Mouse (Mus musculus) kidney, embryonic 16.5 days (tissue): Measurements from ENCODE around the gene Gm20498. TPM values are rescaled to one million over a fixed set of nuclear protein-coding genes. Genes with fewer than 3 reads are reported as not detected.
"Not testable (repeated sequence)": the region's sequence is repeated elsewhere in the genome, so short reads cannot be mapped to it uniquely, and the experiment has no call there.

Source experiments
- ATAC-seq: fragments of 200-750 bp; cut with Nextera tagmentation; 2 replicates; pipeline ENCODE4 v1.8.0; 2017; ENCODE audit warnings: moderate TSS enrichment; ENCODE audit not compliant: low FRiP score, low TSS enrichment
- H3K27ac ChIP-seq: fragments of 300-500 bp; sonication (generic); 2 replicates; pipeline ENCODE4 v1.5.1; 2014; ENCODE audit warnings: low read length
- H3K27me3 ChIP-seq: fragments of 300-500 bp; sonication (generic); 2 replicates; pipeline ENCODE4 v1.6.1; 2014; ENCODE audit warnings: low read length, control low read depth, mixed read lengths; ENCODE audit not compliant: insufficient read depth
- H3K36me3 ChIP-seq: fragments of 300-500 bp; sonication (generic); 2 replicates; pipeline ENCODE4 v1.6.1; 2014; ENCODE audit warnings: low read length, control low read depth, mixed read lengths; ENCODE audit not compliant: insufficient read depth
- H3K4me1 ChIP-seq: fragments of 300-500 bp; sonication (generic); 2 replicates; pipeline ENCODE4 v1.6.1; 2014; ENCODE audit warnings: low read length, control low read depth, mixed read lengths; ENCODE audit not compliant: insufficient read depth
- H3K4me2 ChIP-seq: fragments of 300-500 bp; sonication (generic); replicated peaks from 2 replicates; pipeline ENCODE4 v1.6.1; 2014; ENCODE audit warnings: low read depth, low read length
- H3K4me3 ChIP-seq: fragments of 300-500 bp; sonication (generic); 2 replicates; pipeline ENCODE4 v1.5.1; 2014; ENCODE audit warnings: mild to moderate bottlenecking, low read length
- H3K9ac ChIP-seq: fragments of 300-500 bp; sonication (generic); replicated peaks from 2 replicates; pipeline ENCODE4 v1.6.1; 2014; ENCODE audit warnings: low read length
- H3K9me3 ChIP-seq: fragments of 300-500 bp; sonication (generic); 2 replicates; pipeline ENCODE4 v1.6.1; 2016; ENCODE audit warnings: low read length, control low read depth
- WGBS: fragments of 180-500 bp; shearing (Covaris S2); extraction: QIAGEN DNeasy Blood & Tissue Kit; methylation state at CpG from one replicate; pipeline ENCODE4 v1.1.7; 2014; 5-methylcytosine and 5-hydroxymethylcytosine counted together
- polyA plus RNA-seq: library from polyadenylated mRNA; unstranded; fragments of >200 nt; fragmentation: Nextera tagmentation; extraction: Ambion mirVana; gene quantifications from 2 replicates; pipeline ENCODE4 v1.2.1, GENCODE M21; 2015

Gene Gm20498
- polyA plus RNA-seq, 1 experiment from 2014 or later = 35.0 TPM

- no peaks in the 10 kb centered on the region for H3K36me3 ChIP-seq
- WGBS = 55% methylated on average over 6 of the region's 6 CpGs
- H3K4me3 ChIP-seq = peak overlapping the region; percentile 88
- no peaks in the 10 kb centered on the region for H3K27me3 ChIP-seq
- peaks cover 3% of the 10 kb centered on the region; the same call in 1 of the 2 replicates for H3K4me1 ChIP-seq
- peak overlapping the region; percentile 97; the same call in 1 of the 2 replicates for H3K27ac ChIP-seq
- ATAC-seq = peak; percentile 32; the same call in 1 of the 2 replicates
- H3K9ac ChIP-seq = peak overlapping the region; percentile 86; the same call in 1 of the 2 replicates
- no peaks in the 10 kb centered on the region for H3K9me3 ChIP-seq
- peak overlapping the region; percentile 68 for H3K4me2 ChIP-seq
These were observed 47.4 kb downstream of the Gm20498 start for GRCm38 (mm10) chr12:81485311-81485710.

GRCm38 (mm10) chr12:81484727-81485191, 47.9 kb downstream of the Gm20498 start, which contains the start of gene Cox16:
TSS of gene Cox16 (minus strand) at chr12:81485127.
- peak within 1 kb of the TSS; percentile 68 for H3K4me2 ChIP-seq
- H3K27ac ChIP-seq = peak within 1 kb of the TSS; percentile 97
- peak within 1 kb of the TSS; percentile 86 for H3K9ac ChIP-seq
- WGBS = 0% methylated on average over 31 of the region's 31 CpGs
- peak within 1 kb of the TSS; percentile 88 for H3K4me3 ChIP-seq
- no peaks in the 10 kb centered on the region for H3K9me3 ChIP-seq
- no peaks in the 10 kb centered on the region for H3K27me3 ChIP-seq
- peak; percentile 99 for ATAC-seq
- peaks cover 3% of the 10 kb centered on the region; the same call in 1 of the 2 replicates for H3K4me1 ChIP-seq
- H3K36me3 ChIP-seq = no peaks in the 10 kb centered on the region

GRCm38 (mm10) chr12:81484212-81484611, 48.5 kb downstream of the Gm20498 start:
- Histone ChIP-seq H3K27me3 (no peaks in the 10 kb centered on the region), H3K9me3 (no peaks in the 10 kb centered on the region), H3K27ac (peak overlapping the region; percentile 97), H3K4me3 (peak overlapping the region; percentile 88), H3K4me2 (peak overlapping the region; percentile 68), H3K36me3 (no peaks in the 10 kb centered on the region), H3K4me1 (peaks cover 3% of the 10 kb centered on the region; the same call in 1 of the 2 replicates), H3K9ac (peak overlapping the region; percentile 86)
- 2% methylated on average over 7 of the region's 7 CpGs for WGBS
- no peak for ATAC-seq

GRCm38 (mm10) chr12:81483656-81484055, 49.0 kb downstream of the Gm20498 start:
- Histone ChIP-seq H3K27me3 (no peaks in the 10 kb centered on the region), H3K4me1 (peaks cover 3% of the 10 kb centered on the region; the same call in 1 of the 2 replicates), H3K9ac (peak overlapping the region; percentile 48; the same call in 1 of the 2 replicates), H3K4me3 (peak overlapping the region; percentile 88), H3K4me2 (peak overlapping the region; percentile 68), H3K9me3 (no peaks in the 10 kb centered on the region), H3K36me3 (no peaks in the 10 kb centered on the region), H3K27ac (no peak overlapping the region)
- WGBS = 32% methylated on average over 17 of the region's 17 CpGs
- ATAC-seq = no peak

GRCm38 (mm10) chr12:81459051-81459450, 73.7 kb downstream of the Gm20498 start:
- not testable (repeated sequence) for H3K27ac ChIP-seq

GRCm38 (mm10) chr12:81438985-81439384, 93.7 kb downstream of the Gm20498 start:
- not testable (repeated sequence) for H3K36me3 ChIP-seq, H3K4me2 ChIP-seq, H3K4me1 ChIP-seq, H3K4me3 ChIP-seq, H3K9me3 ChIP-seq, H3K27me3 ChIP-seq, ATAC-seq, H3K27ac ChIP-seq, H3K9ac ChIP-seq
- WGBS = 87% methylated on average over 9 of the region's 9 CpGs

More at GRCm38 (mm10) chr12:81459051-81459450, 73.7 kb downstream of the Gm20498 start:
- not testable (repeated sequence) for H3K4me3 ChIP-seq, ATAC-seq, H3K4me2 ChIP-seq, H3K4me1 ChIP-seq, H3K9ac ChIP-seq, H3K27me3 ChIP-seq
- peaks cover 11% of the 10 kb centered on the region; the same call in 1 of the 2 replicates for H3K36me3 ChIP-seq
- WGBS = 95% methylated on average over 7 of the region's 7 CpGs
- H3K9me3 ChIP-seq = peaks cover 18% of the 10 kb centered on the region

- not testable (repeated sequence) for H3K4me1 ChIP-seq, H3K36me3 ChIP-seq, ATAC-seq, H3K4me2 ChIP-seq, H3K27ac ChIP-seq, H3K27me3 ChIP-seq, H3K4me3 ChIP-seq, H3K9ac ChIP-seq
- H3K9me3 ChIP-seq = peaks cover 10% of the 10 kb centered on the region
- WGBS = 57% methylated on average over 2 of the region's 2 CpGs
These were observed 97.9 kb downstream of the Gm20498 start for GRCm38 (mm10) chr12:81434778-81435177.

- H3K9me3 ChIP-seq = peaks cover 26% of the 10 kb centered on the region
- no peak within 1 kb of the TSS for H3K27ac ChIP-seq
- 85% methylated on average over 1 of the region's 1 CpGs for WGBS
- H3K4me1 ChIP-seq = no peaks in the 10 kb centered on the region
- no peak within 1 kb of the TSS for H3K4me3 ChIP-seq
- ATAC-seq = no peak
- no peak within 1 kb of the TSS for H3K9ac ChIP-seq
- no peaks in the 10 kb centered on the region for H3K27me3 ChIP-seq
- H3K36me3 ChIP-seq = peaks cover 28% of the 10 kb centered on the region; the same call in 1 of the 2 replicates
- H3K4me2 ChIP-seq = no peak within 1 kb of the TSS
These were observed 110.9 kb downstream of the Gm20498 start, which contains the start of gene Adam4 for GRCm38 (mm10) chr12:81421846-81422245. TSS of gene Adam4 (minus strand) at chr12:81421946.

- no peaks in the 10 kb centered on the region for H3K4me1 ChIP-seq
- no peaks in the 10 kb centered on the region for H3K36me3 ChIP-seq
- 88% methylated on average over 3 of the region's 3 CpGs for WGBS
- no peak overlapping the region for H3K4me3 ChIP-seq
- no peak overlapping the region for H3K9ac ChIP-seq
- no peaks in the 10 kb centered on the region for H3K9me3 ChIP-seq
- H3K27ac ChIP-seq = no peak overlapping the region
- ATAC-seq = no peak
- no peaks in the 10 kb centered on the region for H3K27me3 ChIP-seq
- no peak overlapping the region for H3K4me2 ChIP-seq
These were observed 119.5 kb downstream of the Gm20498 start for GRCm38 (mm10) chr12:81413211-81413610.

GRCm38 (mm10) chr12:81408966-81409365, 123.7 kb downstream of the Gm20498 start:
- no peak for ATAC-seq
- no peak overlapping the region for H3K4me2 ChIP-seq
- no peak overlapping the region for H3K27ac ChIP-seq
- H3K27me3 ChIP-seq = no peaks in the 10 kb centered on the region
- H3K9ac ChIP-seq = no peak overlapping the region
- H3K4me1 ChIP-seq = no peaks in the 10 kb centered on the region
- no peaks in the 10 kb centered on the region for H3K9me3 ChIP-seq
- 92% methylated on average over 3 of the region's 3 CpGs for WGBS
- H3K4me3 ChIP-seq = no peak overlapping the region
- no peaks in the 10 kb centered on the region for H3K36me3 ChIP-seq
